Mouse (Mus musculus): Measurements from ENCODE around the gene Plekhm2.
A peak's percentile ranks its signal among the peaks of the same experiment; 100 is the strongest.

Gene Plekhm2

GRCm38 (mm10) chr4:141631250-141631649, 33.4 kb downstream of the Plekhm2 start:
- no peak for DNase-seq (ENCODE audit: low spot score in 2 of 2)

GRCm38 (mm10) chr4:141630021-141630420, 34.7 kb downstream of the Plekhm2 start:
- DNase-seq (ENCODE audit: low spot score in 2 of 2): no peak

GRCm38 (mm10) chr4:141628661-141629060, 36.0 kb downstream of the Plekhm2 start:
- DNase-seq (ENCODE audit: low spot score in 2 of 2): no peak

DNA sequence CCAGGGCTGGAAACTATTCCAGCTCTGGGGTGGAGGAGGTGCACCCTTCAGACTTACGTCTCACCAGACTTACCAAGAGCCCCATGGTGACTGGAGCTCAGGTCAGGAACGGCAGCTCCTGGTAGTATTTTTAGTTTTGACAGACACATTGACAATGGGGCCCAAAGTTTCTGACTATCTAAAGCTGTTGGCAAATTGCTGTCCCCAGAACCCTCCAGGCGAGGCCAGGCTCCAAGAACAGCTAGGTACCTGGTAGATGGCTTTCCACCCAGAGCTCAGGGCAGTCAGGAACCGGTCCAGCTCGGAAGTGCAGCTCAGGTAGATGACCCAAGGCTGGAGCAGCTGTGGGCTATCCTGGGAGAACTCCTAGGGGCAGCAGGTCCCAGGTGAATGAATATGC, 37.2 kb downstream of the Plekhm2 start:
- peak; percentile 34 to 64 for DNase-seq (ENCODE audit: low spot score in 2 of 2)

DNA sequence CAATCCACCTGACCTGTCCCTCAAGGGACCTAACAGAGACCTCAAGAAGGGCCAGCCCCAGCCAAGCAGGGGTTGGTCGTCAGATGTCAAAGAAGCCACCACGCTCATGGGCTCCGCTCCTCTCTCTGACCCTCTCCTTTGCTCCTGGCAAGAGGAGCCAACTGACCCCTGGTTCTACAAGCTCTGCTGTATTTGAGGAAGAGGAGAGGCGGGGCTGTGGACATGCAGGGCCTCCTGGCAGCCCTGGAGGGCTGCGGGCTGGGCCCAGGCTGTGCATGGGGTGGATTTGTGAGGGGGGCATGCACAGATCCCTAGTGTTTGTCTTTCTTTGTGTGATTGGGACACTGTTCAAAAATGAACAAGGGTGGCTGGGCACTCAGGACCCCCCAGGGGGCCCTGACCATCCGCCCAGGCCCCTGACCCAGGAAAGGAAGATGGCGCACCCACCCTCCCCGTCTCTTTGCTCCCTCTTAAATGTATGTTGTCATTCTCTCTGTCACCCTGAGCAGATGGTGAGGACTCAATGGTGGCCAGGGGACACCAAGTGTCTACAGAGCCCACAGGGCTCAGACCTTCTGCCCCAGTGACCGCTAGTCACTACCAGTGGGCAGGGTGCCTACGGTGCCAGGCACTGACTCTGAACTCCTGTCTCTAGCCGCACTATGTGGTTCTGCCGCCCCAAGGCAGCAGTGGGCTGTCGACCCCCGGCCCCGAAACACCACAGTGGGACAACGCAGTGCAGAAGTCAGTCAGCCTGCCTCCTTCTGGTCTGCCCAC, 38.7 kb downstream of the Plekhm2 start:
- no peak for DNase-seq (ENCODE audit: low spot score in 2 of 2)

DNA sequence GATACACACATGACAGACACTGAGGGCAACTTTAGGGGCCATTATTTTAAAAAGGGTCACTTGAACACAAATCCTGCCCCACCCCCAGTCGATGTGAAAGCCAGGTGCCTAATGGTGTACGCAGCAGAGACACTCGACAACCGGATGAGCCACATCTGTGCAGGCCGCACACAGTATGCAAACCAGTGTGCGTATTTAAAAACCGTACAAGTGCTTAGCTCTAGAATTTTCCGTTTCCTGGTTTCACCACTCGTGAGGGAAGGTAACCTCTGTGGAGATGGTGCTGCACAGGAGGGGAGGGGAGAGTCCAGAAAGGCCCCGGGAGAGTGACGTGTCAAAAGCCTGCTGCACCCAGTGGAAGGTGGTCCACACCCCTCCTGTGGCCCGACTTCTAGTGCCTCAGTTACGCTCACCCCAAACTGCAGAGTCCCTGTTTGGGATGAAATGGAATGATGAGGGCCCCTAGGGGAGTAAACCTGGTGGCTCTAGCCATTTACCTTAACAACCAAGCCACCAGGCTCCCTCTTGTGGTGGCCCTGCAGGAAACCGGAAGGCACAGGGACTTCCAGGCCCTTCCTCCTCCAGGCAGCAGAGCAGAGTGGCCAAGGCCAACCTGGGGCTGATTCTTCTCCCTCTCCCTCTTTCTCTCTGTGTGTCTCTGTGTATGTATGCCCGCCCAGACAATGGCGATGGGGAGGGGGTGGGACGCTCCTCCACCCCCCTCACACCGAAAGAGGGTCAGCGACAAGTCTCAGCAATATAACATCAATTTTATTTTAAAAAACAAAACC, 39.5 kb downstream of the Plekhm2 start:
- DNase-seq (ENCODE audit: low spot score in 2 of 2): peak in 1 of 2 experiments; percentile 37

GRCm38 (mm10) chr4:141624134-141624533, 40.6 kb downstream of the Plekhm2 start:
- DNase-seq (ENCODE audit: low spot score in 2 of 2): no peak

DNA sequence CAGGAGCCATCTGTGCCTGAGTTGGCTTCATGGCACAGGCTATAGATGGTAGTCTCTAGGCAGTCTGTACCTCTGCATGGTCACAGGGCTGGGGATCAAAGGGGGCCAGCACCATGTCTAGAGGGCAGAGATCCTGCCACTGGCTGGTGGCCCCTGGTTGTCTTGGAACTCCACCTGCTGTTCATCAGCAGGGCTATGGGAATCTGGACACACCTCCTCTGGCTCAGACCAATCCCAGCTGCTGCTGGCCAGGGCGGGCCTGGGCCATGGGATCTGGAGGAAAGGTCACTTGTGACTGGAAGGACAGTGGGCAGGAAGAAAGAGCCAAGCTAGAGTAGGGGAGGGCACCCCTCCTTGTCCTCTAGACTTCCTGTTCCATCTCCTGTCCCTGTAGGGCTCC, 41.0 kb downstream of the Plekhm2 start, which contains the start of gene Slc25a34:
Gene Slc25a34, minus strand, starts transcription at position 156 of the 400 bp plus-strand sequence.
- DNase-seq (ENCODE audit: low spot score in 2 of 2): peak; percentile 86 to 90

- DNase-seq (ENCODE audit: low spot score in 2 of 2): no peak
Measured at GRCm38 (mm10) chr4:141623037-141623436, 41.7 kb downstream of the Plekhm2 start.

GRCm38 (mm10) chr4:141622580-141622979, 42.1 kb downstream of the Plekhm2 start:
- DNase-seq (ENCODE audit: low spot score in 2 of 2): no peak

DNA sequence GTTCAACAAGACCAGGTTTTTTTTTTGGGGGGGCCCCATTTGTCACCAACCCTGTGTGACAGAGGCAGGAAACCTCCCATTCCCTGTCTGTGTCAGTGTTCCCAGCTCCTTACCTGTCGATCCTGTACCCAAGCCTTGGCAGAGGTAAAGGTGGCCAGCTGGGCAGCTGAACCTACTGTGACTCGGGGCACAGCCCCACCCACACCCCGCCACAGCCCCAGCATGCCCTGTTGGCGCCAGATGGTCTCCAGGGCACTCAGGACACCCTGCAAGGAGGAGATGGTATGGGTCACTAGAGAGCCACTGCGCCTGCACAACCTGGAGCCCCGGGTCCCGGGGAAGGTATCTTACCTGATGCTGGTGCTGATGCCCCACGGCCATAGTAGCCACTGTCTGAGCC, 42.6 kb downstream of the Plekhm2 start:
- DNase-seq (ENCODE audit: low spot score in 2 of 2): no peak

DNA sequence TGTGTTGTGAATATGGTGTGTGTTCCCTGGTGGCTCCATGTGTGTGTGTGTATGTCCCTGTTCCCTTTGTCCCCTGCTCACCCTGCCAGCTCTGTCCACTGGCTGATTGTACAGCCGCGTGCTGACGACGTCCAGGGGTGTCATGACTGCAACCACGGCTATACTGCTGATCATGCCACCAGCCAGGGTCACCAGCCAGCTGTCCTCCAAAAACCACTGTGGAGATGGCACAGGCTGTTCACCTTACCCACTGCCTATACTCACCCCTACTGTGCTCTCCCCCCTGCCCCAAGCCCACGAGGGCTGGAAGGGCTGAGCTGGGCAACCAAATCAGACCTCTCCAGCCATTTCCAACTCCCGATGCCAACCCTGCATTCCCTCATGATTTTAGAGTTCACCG, 43.4 kb downstream of the Plekhm2 start:
- DNase-seq (ENCODE audit: low spot score in 2 of 2): no peak

DNA sequence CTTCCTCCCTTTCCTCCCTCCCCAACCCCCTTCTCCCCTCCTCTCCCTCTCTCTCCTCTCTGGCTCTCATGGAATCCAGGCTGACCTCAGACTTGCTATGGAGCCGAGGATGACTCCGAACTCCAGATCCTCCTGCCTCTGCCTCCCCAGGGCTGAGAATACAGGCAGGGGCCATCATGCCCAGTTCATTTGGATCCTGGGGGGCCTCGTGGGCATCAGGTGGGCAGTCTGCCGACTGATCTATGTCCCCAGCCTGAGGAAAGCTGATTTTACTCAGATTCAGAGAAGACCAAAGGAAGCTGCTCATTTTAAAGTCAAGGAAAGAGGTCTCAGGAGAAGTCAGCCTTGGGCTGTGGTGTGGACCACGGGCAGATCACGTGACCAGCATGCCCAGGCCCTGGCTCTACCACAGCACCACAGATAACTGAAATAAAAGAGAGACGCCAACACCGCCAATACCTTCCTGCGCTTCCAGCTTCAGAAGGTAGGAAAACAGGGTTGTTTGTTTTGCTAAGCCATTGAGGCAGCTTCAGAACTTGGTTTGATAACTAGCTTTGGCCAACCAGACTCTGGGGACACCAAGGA, 45.3 kb downstream of the Plekhm2 start:
- DNase-seq (ENCODE audit: low spot score in 2 of 2): no peak

DNA sequence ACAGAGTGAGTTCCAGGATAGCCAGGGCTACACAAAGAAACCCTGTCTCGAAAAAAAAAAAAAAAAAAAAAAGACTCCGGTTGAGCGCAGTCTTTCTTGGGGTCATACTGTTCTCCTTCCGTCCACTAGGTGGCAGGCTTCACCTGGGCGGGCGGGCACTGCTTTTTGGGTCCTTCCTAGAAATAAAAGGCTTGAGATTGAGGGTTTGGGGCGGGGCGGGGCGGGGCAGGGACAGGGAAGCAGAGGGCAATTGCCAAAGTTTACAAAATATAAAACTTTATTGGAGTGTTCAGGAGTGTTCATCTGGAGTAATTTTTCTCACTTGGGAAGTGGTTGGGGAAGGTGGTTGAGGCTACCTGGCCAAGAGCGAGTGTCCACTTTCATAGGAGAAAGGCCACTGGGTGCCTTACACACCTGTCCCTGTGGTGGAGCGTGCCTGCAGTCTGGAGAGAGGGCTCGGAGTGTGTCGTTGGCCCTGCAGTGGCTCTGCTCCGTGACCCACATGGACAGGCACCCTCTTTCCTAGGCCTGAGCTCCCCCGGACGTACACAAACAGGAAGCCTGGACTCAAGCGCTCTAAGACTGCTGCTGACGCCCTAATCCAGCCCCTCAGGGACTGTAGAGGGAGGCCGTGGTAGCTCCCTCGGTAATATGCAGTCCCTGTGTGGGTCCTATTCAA, 46.0 kb downstream of the Plekhm2 start, which contains the start of gene Tmem82:
Gene Tmem82, minus strand, starts transcription at position 69 of the 679 bp plus-strand sequence.
- DNase-seq (ENCODE audit: low spot score in 2 of 2): peak in 1 of 2 experiments; percentile 55

DNA sequence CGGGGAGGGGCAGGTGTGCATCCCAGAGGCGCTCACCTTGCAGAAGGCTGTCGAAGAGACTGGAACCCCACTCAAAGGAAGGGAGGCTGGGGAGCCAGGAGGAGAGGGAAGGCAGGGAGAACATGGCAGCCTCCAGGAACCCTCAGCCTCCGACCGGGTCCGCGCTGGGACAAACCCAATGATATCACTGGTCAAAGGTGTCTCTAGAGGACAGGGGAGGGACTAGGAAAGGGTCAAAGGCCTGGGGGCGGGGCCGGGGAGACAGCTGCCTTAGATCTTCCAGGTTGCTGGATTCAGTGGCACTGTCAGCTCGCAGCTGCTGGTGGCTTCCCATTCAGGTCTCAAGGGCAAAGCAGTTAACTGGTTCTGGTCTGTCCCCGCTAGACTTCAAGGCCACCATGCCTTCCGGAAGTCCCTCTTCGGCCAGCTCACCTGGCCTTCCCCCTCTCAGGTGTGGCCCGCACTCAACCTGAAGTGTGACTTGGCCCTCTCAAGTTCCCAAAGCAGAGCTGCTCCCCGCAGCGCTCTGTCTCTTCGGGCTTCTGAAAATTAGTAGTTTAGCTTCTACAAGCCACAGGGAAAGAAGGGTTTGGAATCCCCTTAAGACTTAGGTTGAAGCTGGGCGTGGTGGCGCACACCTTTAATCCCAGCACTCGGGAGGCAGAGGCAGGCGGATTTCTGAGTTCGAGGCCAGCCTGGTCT, 46.7 kb downstream of the Plekhm2 start:
- DNase-seq (ENCODE audit: low spot score in 2 of 2): no peak

DNA sequence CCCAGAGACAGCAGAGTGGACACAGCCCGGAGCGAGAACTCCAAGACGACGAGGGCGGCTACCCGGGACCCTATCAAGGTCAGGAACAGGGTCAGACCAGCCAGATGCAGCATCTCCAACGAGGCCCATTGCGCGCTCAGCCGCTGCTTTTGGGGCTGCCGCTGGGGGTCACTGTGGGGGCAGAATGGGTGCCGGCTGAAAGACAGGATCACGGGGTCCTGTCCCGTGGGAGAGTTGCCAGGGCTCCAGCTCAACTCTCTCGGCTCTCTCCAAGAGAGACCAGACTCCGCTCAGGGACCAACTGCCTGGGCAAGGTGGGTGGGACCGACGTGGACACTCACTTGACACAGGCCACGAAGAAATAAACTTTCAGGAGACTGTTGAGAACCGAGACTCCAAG, 47.4 kb downstream of the Plekhm2 start:
- peak; percentile 62 to 66 for DNase-seq (ENCODE audit: low spot score in 2 of 2)

DNA sequence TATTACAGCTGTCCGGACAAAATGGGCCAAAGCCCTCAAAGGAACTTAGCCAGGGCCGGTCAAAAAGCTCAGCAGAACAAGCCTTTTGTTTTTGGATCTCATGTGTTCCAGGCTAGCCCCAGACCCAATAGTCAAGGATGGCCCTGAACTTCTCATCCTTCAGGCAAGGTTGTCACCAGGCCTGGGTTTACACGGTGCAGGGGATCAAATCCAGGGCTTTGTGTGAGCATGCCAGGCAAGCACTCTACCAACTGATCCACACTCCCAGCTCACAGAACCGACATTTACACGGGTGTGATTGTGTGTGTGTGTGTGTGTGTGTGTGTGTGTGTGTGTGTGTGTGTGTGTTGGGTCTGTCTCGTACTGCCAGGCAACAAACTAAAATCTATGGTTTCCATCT, 47.9 kb downstream of the Plekhm2 start:
- no peak for DNase-seq (ENCODE audit: low spot score in 2 of 2)

- no peak for DNase-seq (ENCODE audit: low spot score in 2 of 2)
Measured at GRCm38 (mm10) chr4:141614946-141615345, 49.8 kb downstream of the Plekhm2 start.

DNA sequence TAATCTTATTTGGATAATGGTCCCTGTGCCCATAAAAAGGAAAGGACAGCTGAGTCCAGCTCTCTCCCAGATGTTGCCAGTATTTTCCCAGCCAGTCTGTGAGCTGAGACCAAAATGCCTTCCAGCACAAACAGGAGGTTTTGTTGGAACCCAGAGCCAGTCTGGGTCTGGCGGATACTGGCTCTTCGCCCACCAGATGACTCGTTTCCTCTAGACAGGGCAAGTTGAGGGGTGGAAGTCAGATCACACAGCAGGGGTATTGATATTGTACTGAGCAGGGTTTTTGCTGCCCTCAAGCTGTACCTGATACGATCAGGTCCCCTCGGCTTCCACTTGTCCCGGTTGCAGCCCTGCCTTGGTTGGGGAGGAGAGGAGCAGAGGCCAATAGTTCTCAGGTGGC, 55.2 kb downstream of the Plekhm2 start:
- DNase-seq (ENCODE audit: low spot score in 2 of 2): peak; percentile 68 to 74

DNA sequence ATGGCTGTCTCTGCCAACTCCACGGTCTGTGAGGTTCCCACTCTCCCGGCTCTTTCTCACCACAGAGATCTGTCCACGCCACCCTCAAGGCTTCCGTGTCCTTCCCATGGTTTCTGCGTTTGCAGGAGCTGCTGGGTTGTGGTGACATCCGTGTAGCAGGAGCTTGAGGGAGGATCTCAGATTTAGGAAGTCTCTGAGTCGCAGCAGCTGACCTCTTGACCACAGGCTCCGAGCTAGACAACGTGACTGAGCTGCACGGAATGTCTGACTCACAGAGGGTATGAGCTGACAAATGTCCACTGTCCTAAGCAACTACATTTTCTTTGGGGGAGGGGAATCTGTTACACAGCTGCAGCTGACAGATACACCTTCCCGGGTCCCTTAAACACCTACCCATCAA, 58.8 kb downstream of the Plekhm2 start, which contains the start of gene Fblim1:
Gene Fblim1, minus strand, starts transcription at position 236 of the 400 bp plus-strand sequence.
- peak; percentile 71 to 76 for DNase-seq (ENCODE audit: low spot score in 2 of 2)

DNA sequence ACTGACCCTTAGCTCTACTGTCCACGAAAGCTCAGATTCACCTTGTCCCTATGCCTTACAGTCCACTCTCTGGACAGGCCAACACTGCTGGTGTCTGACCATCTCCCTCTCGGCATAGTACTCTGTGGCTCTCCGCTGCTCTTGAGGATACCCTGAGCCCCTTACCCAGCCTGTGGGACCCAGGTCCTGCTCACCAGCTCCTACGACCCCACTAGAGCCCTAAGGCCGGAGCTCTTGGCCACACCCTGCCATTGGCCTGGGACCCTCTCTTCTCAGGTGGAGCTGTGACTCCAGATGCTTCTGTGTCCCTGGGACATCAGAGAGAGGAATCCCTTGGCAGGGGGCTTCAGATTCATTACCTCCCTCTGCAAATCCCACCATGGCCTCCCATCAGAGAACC, 59.3 kb downstream of the Plekhm2 start:
- no peak for DNase-seq (ENCODE audit: low spot score in 2 of 2)

Measured in heart, adult 9 months (tissue).